Mouse (Mus musculus) left cerebral cortex, postnatal 4 days (tissue): ENCODE data around the gene Vav2. TPM values are rescaled to one million over a fixed set of nuclear protein-coding genes. Genes with fewer than 3 reads are reported as not detected.

ENCODE experiments used
- DNase-seq: peaks from one replicate; pipeline ENCODE4 v3.0.0-alpha.2; 2022
- intact Hi-C: fragments of 180-260 bp; cut with DNase I; formaldehyde crosslinking; loops from one replicate; pipeline ENCODE4 v1.15.1; 2025
- total RNA-seq, 2 experiments: library from RNA; stranded (reverse); gene quantifications; 2 replicates each; pipeline ENCODE4 v1.2.3; 2021

Vav2 gene
- total RNA-seq, 2 experiments from 2014 or later, result 59.2 to 60.4 TPM

- intact Hi-C loops, result no loop called here
- DNase-seq, result no peak
These were observed 98.9 kb downstream of the Vav2 start for GRCm38 (mm10) chr2:27327886-27328285.

- intact Hi-C loops, result no loop called here
- no peak for DNase-seq
These were observed 99.8 kb downstream of the Vav2 start for GRCm38 (mm10) chr2:27327076-27327475.

GRCm38 (mm10) chr2:27326357-27326756 lies 100.5 kb downstream of the Vav2 start:
- DNase-seq, result no peak
- intact Hi-C loops, result no loop called here

GRCm38 (mm10) chr2:27324690-27325089 lies 102.1 kb downstream of the Vav2 start:
- intact Hi-C loops, result no loop called here
- DNase-seq, result no peak

GRCm38 (mm10) chr2:27321431-27321875 lies 105.4 kb downstream of the Vav2 start:
- DNase-seq, result peak; percentile 45

GRCm38 (mm10) chr2:27320820-27321219 lies 106.0 kb downstream of the Vav2 start:
- DNase-seq, result no peak
- intact Hi-C loops, result no loop called here

More at GRCm38 (mm10) chr2:27321431-27321875, 105.4 kb downstream of the Vav2 start:
- intact Hi-C loops, result no loop called here

- DNase-seq, result no peak
- intact Hi-C loops, result no loop called here
These were observed 108.2 kb downstream of the Vav2 start for GRCm38 (mm10) chr2:27318606-27319005.

GRCm38 (mm10) chr2:27318197-27318596 lies 108.6 kb downstream of the Vav2 start:
- intact Hi-C loops, result no loop called here
- DNase-seq, result no peak

- intact Hi-C loops, result no loop called here
- DNase-seq, result no peak
These were observed 110.7 kb downstream of the Vav2 start for GRCm38 (mm10) chr2:27316167-27316566.

- intact Hi-C loops, result no loop called here
- DNase-seq, result no peak
These were observed 112.6 kb downstream of the Vav2 start for GRCm38 (mm10) chr2:27314269-27314668.

GRCm38 (mm10) chr2:27312500-27312899 lies 114.3 kb downstream of the Vav2 start:
- intact Hi-C loops, result no loop called here
- peak; percentile 42 for DNase-seq

- intact Hi-C loops, result no loop called here
- no peak for DNase-seq
These were observed 115.2 kb downstream of the Vav2 start for GRCm38 (mm10) chr2:27311606-27312005.

- intact Hi-C loops, result no loop called here
- DNase-seq, result peak; percentile 36
These were observed 115.9 kb downstream of the Vav2 start for GRCm38 (mm10) chr2:27310908-27311307.

- intact Hi-C loops, result no loop called here
- DNase-seq, result no peak
These were observed 116.6 kb downstream of the Vav2 start for GRCm38 (mm10) chr2:27310221-27310620.

- DNase-seq, result no peak
- intact Hi-C loops, result no loop called here
These were observed 120.2 kb downstream of the Vav2 start for GRCm38 (mm10) chr2:27306628-27307027.

- peak; percentile 40 for DNase-seq
- intact Hi-C loops, result no loop called here
These were observed 122.1 kb downstream of the Vav2 start for GRCm38 (mm10) chr2:27304741-27305140.

- no peak for DNase-seq
- intact Hi-C loops, result no loop called here
These were observed 122.8 kb downstream of the Vav2 start for GRCm38 (mm10) chr2:27304074-27304473.

GRCm38 (mm10) chr2:27301444-27302111 lies 125.3 kb downstream of the Vav2 start:
- DNase-seq, result peak; percentile 78
- intact Hi-C loops, result no loop called here

- DNase-seq, result no peak
- intact Hi-C loops, result no loop called here
These were observed 125.9 kb downstream of the Vav2 start for GRCm38 (mm10) chr2:27300725-27301443.

GRCm38 (mm10) chr2:27296656-27297406 lies 130.0 kb downstream of the Vav2 start:
- intact Hi-C loops, result no loop called here
- DNase-seq, result peak; percentile 59

- intact Hi-C loops, result no loop called here
- DNase-seq, result no peak
These were observed 132.1 kb downstream of the Vav2 start for GRCm38 (mm10) chr2:27294777-27295176.
